In the genomic region with DNA sequence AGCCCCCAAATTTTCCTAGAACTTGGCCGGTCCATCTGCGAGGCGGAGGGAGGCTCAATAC, we compare ENCODE assay signal across 8 mouse cellular contexts. TPM values are rescaled to one million over a fixed set of nuclear protein-coding genes. Genes with fewer than 3 reads are reported as not detected.
DNase-seq lines count a peak whose midpoint lies in the region; ATAC-seq and TF ChIP-seq lines count a peak whose summit lies in the region.

A gene (minus strand): TSS at position 14 of the 61 bp plus-strand sequence.

- H3K79me2 ChIP-seq in myocyte (ENCODE audit: control insufficient read depth, insufficient read depth), result no peaks in the 10 kb centered on the region

- H3K9me3 ChIP-seq in kidney, postnatal 0 days (replicated peaks; ENCODE audit: low read length), result no peaks in the 10 kb centered on the region
- no peaks in the 10 kb centered on the region for H3K9me3 ChIP-seq in embryonic facial prominence, embryonic 11.5 days (replicated peaks; ENCODE audit: control insufficient read depth, low read length)
- H3K9me3 ChIP-seq in intestine, embryonic 14.5 days (ENCODE audit: control insufficient read depth, low read length), result no peaks in the 10 kb centered on the region

- no peaks in the 10 kb centered on the region for H3K27me3 ChIP-seq in kidney, postnatal 0 days (ENCODE audit: insufficient read depth, low read length)
- no peaks in the 10 kb centered on the region for H3K27me3 ChIP-seq in embryonic facial prominence, embryonic 11.5 days (ENCODE audit: control insufficient read depth, insufficient read depth, low read length)
- H3K27me3 ChIP-seq in intestine, embryonic 14.5 days (replicated peaks; ENCODE audit: control insufficient read depth, insufficient read depth, low read length), result no peaks in the 10 kb centered on the region
- no peaks in the 10 kb centered on the region for H3K27me3 ChIP-seq in myocyte (ENCODE audit: control insufficient read depth, insufficient read depth, insufficient read length)

- no peak for DNase-seq in kidney, postnatal 0 days (ENCODE audit: low spot score)
- no peak for DNase-seq in kidney, adult 11 months
- no peak for DNase-seq in embryonic facial prominence, embryonic 11.5 days (ENCODE audit: low spot score)
- no peak for DNase-seq in intestine, embryonic 14.5 days (ENCODE audit: low spot score)
- no peak for DNase-seq in cerebellum, postnatal 36 days
- no peak for DNase-seq in right cerebral cortex, adult 2 months (ENCODE audit: low spot score in 2 of 2)
- no peak for DNase-seq in urinary bladder, postnatal 4 days (ENCODE audit: low spot score in 2 of 2)

- H3K4me3 ChIP-seq in kidney, postnatal 0 days (replicated peaks; ENCODE audit: low read depth, low read length), result peak within 1 kb of the TSS; percentile 87
- peak within 1 kb of the TSS; percentile 77 for H3K4me3 ChIP-seq in embryonic facial prominence, embryonic 11.5 days (ENCODE audit: low read depth, low read length)
- H3K4me3 ChIP-seq in intestine, embryonic 14.5 days (ENCODE audit: low read depth, low read length), result peak within 1 kb of the TSS; percentile 69
- peak within 1 kb of the TSS; percentile 34 for H3K4me3 ChIP-seq in myocyte

- peak within 1 kb of the TSS; percentile 84 for H3K9ac ChIP-seq in kidney, postnatal 0 days (ENCODE audit: low read depth, low read length)
- H3K9ac ChIP-seq in embryonic facial prominence, embryonic 11.5 days (replicated peaks; ENCODE audit: low read length), result peak within 1 kb of the TSS; percentile 88
- H3K9ac ChIP-seq in intestine, embryonic 14.5 days (ENCODE audit: low read length), result peak within 1 kb of the TSS; percentile 75

- no peak; the same call in 1 of the 2 replicates for TF ChIP-seq CTCF in kidney, postnatal 0 days (IDR thresholded peaks at IDR 0.05; ENCODE audit: low read depth)

- ATAC-seq in kidney, postnatal 0 days (replicated peaks; ENCODE audit: low FRiP score, low read depth), result no peak
- ATAC-seq in embryonic facial prominence, embryonic 11.5 days (replicated peaks; ENCODE audit: insufficient number of reproducible peaks, low FRiP score, low TSS enrichment, low read depth), result no peak
- ATAC-seq in intestine, embryonic 14.5 days (replicated peaks; ENCODE audit: low FRiP score, low TSS enrichment, low read depth), result no peak

- no peaks in the 10 kb centered on the region; the same call in 1 of the 2 replicates for H3K36me3 ChIP-seq in kidney, postnatal 0 days (ENCODE audit: insufficient read depth, low read length)
- H3K36me3 ChIP-seq in embryonic facial prominence, embryonic 11.5 days (replicated peaks; ENCODE audit: control insufficient read depth, insufficient read depth, low read depth, low read length), result no peaks in the 10 kb centered on the region
- 0 out of 2 replicates have a peak, but pooled peaks cover 7% of the 10 kb centered on the region for H3K36me3 ChIP-seq in intestine, embryonic 14.5 days (ENCODE audit: control insufficient read depth, insufficient read depth, low read length)
- H3K36me3 ChIP-seq in myocyte (ENCODE audit: control insufficient read depth, insufficient read depth), result no peaks in the 10 kb centered on the region

- H3K27ac ChIP-seq in kidney, postnatal 0 days, result peak within 1 kb of the TSS; percentile 74
- H3K27ac ChIP-seq in embryonic facial prominence, embryonic 11.5 days (replicated peaks; ENCODE audit: low read depth, low read length), result 0 out of 2 replicates have a peak within 1 kb of the TSS, but pooled peaks have one; percentile 20
- H3K27ac ChIP-seq in intestine, embryonic 14.5 days (ENCODE audit: low read depth), result peak within 1 kb of the TSS; percentile 3; the same call in 1 of the 2 replicates

- TF ChIP-seq POLR2A in myocyte (IDR thresholded peaks at IDR 0.05; ENCODE audit: insufficient read length, low read depth), result no peak

- 4% methylated on average over 3 of the region's 3 CpGs for WGBS in kidney, postnatal 0 days
- 1% methylated on average over 3 of the region's 3 CpGs for WGBS in embryonic facial prominence, embryonic 11.5 days
- WGBS in intestine, embryonic 14.5 days, result 2% methylated on average over 3 of the region's 3 CpGs

- peak within 1 kb of the TSS; percentile 45 for H3ac ChIP-seq in myocyte (ENCODE audit: control insufficient read depth, insufficient read length)

- peaks cover 6% of the 10 kb centered on the region; the same call in 1 of the 2 replicates for H3K4me1 ChIP-seq in kidney, postnatal 0 days (replicated peaks; ENCODE audit: insufficient read depth, low read length)
- H3K4me1 ChIP-seq in embryonic facial prominence, embryonic 11.5 days (ENCODE audit: control insufficient read depth, insufficient read depth, low read length), result peaks cover 3% of the 10 kb centered on the region; the same call in 1 of the 2 replicates
- H3K4me1 ChIP-seq in intestine, embryonic 14.5 days (replicated peaks; ENCODE audit: control insufficient read depth, insufficient read depth, low read length), result peaks cover 11% of the 10 kb centered on the region; the same call in 1 of the 2 replicates

- peak within 1 kb of the TSS; percentile 75 for H3K4me2 ChIP-seq in kidney, postnatal 0 days (ENCODE audit: low read length)
- peak within 1 kb of the TSS; percentile 77 for H3K4me2 ChIP-seq in embryonic facial prominence, embryonic 11.5 days (ENCODE audit: low read depth, low read length)
- H3K4me2 ChIP-seq in intestine, embryonic 14.5 days (ENCODE audit: low read length), result peak within 1 kb of the TSS; percentile 56
- peak within 1 kb of the TSS; percentile 93 for H3K4me2 ChIP-seq in myocyte (ENCODE audit: low read depth)

TF ChIP-seq in myocyte, 11 proteins besides CTCF, POLR2A, EP300 and RAD21:
- TF ChIP-seq MYOD1 (IDR thresholded peaks at IDR 0.05; ENCODE audit: control insufficient read depth in 1 of 3, insufficient read length in 2 of 3, low read depth in 2 of 3) (no peak), MAX (IDR thresholded peaks at IDR 0.05; ENCODE audit: low read depth) (no peak), TCF3 (IDR thresholded peaks at IDR 0.05; ENCODE audit: insufficient read length, low read depth) (no peak), CEBPB (IDR thresholded peaks at IDR 0.05; ENCODE audit: insufficient read depth, poor library complexity, severe bottlenecking) (no peak), USF1 (IDR thresholded peaks at IDR 0.05; ENCODE audit: low read depth) (no peak), POLR2AphosphoS2 (IDR thresholded peaks at IDR 0.05; ENCODE audit: insufficient read length, low read depth) (no peak), MYOG (IDR thresholded peaks at IDR 0.05; ENCODE audit: control insufficient read depth in 1 of 3, insufficient read depth in 1 of 3, insufficient read length in 2 of 3, low read depth in 2 of 3) (no peak), SRF (IDR thresholded peaks at IDR 0.05; ENCODE audit: control insufficient read depth, insufficient read length, low read depth) (no peak), REST (IDR thresholded peaks at IDR 0.05; ENCODE audit: insufficient read depth, insufficient read length) (no peak), TCF12 (IDR thresholded peaks at IDR 0.05; ENCODE audit: insufficient read depth, poor library complexity, severe bottlenecking) (no peak), E2F4 (IDR thresholded peaks at IDR 0.05; ENCODE audit: insufficient read depth) (no peak)

RNA-seq across cellular contexts. Expression of the gene that starts here (rescaled TPM):
- 0.25 and 0.36 TPM in 2 replicates for polyA plus RNA-seq in kidney, postnatal 0 days (2015; fragmentation: Nextera tagmentation; extraction: Ambion mirVana)
- 1.7 and 2.4 TPM in 2 replicates for polyA plus RNA-seq in embryonic facial prominence, embryonic 11.5 days (2014; fragmentation: Nextera tagmentation; extraction: Ambion mirVana)
- polyA plus RNA-seq in intestine, embryonic 14.5 days (2014; fragmentation: Nextera tagmentation; extraction: Ambion mirVana), result 0.90 and 1.4 TPM in 2 replicates
- polyA plus RNA-seq in myocyte (2012; fragmentation: generic; extraction: Trizol), result 1.3 TPM

Comparison
In these comparisons a context has a peak if more than half of its experiments do, and no peak if none do; other contexts are left out.
1. H3K27ac ChIP-seq: peak in every context shown above with its lines; median percentile 74 in kidney, postnatal 0 days; 20 in embryonic facial prominence, embryonic 11.5 days; 3 in intestine, embryonic 14.5 days.
2. H3K4me3 ChIP-seq: peak in every context shown above with its lines; median percentile 87 in kidney, postnatal 0 days; 77 in embryonic facial prominence, embryonic 11.5 days; 69 in intestine, embryonic 14.5 days; 34 in myocyte.